Mouse (Mus musculus): ENCODE measurements around the gene Abhd17b. TPM values are rescaled to one million over a fixed set of nuclear protein-coding genes. Genes with fewer than 3 reads are reported as not detected.
"Not testable (repeated sequence)": the region's sequence is repeated elsewhere in the genome, so short reads cannot be mapped to it uniquely, and the experiment has no call there.

Gene Abhd17b
- polyA plus RNA-seq, 1 experiment from 2014 or later: 34.8 TPM

- no peaks in the 10 kb centered on the region for H3K9me3 ChIP-seq
- no peak overlapping the region for H3K27ac ChIP-seq
- H3K36me3 ChIP-seq: no peaks in the 10 kb centered on the region
- no peak overlapping the region for H3K4me2 ChIP-seq
- H3K27me3 ChIP-seq: no peaks in the 10 kb centered on the region
- ATAC-seq (ENCODE audit: insufficient number of reproducible peaks, insufficient read depth, low FRiP score, low TSS enrichment, low read depth): no peak
- H3K9ac ChIP-seq: no peak overlapping the region
- WGBS: 89% methylated on average over 3 of the region's 3 CpGs
- no peak overlapping the region for H3K4me3 ChIP-seq
- H3K4me1 ChIP-seq: peaks cover 13% of the 10 kb centered on the region
Observed at GRCm38 (mm10) chr19:21716456-21716855, 63.5 kb downstream of the Abhd17b start.

GRCm38 (mm10) chr19:21719206-21719605 is 66.2 kb downstream of the Abhd17b start:
- H3K4me3 ChIP-seq: no peak overlapping the region
- H3K4me1 ChIP-seq: peaks cover 10% of the 10 kb centered on the region
- no peaks in the 10 kb centered on the region for H3K9me3 ChIP-seq
- no peak overlapping the region for H3K9ac ChIP-seq
- ATAC-seq (ENCODE audit: insufficient number of reproducible peaks, insufficient read depth, low FRiP score, low TSS enrichment, low read depth): no peak
- no peaks in the 10 kb centered on the region for H3K36me3 ChIP-seq
- no peaks in the 10 kb centered on the region for H3K27me3 ChIP-seq
- H3K27ac ChIP-seq: no peak overlapping the region
- WGBS: 81% methylated on average over 3 of the region's 3 CpGs
- H3K4me2 ChIP-seq: no peak overlapping the region

DNA sequence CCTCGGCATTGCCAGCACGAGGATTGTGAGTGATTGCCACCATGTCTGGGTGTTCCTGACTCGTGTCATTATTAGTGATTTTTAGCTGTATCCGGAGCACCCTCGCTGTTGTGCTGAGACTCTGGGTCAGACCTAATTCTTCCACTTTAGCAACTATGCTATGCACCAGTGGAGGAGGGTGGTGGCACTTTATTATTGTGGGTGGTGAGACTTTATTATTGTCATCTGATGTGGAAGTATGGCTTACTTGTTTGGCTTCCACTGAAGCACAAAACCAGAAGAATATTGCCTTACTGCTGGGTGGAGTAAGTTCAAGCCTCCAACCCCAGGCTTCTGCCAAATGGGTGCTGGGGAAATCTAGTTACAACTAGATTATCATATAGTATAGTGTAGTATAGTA is 68.0 kb downstream of the Abhd17b start:
- Histone ChIP-seq H3K36me3 (no peaks in the 10 kb centered on the region), H3K27me3 (no peaks in the 10 kb centered on the region), H3K9ac (no peak overlapping the region), H3K4me3 (no peak overlapping the region), H3K4me2 (no peak overlapping the region), H3K9me3 (no peaks in the 10 kb centered on the region), H3K4me1 (no peaks in the 10 kb centered on the region; the same call in 1 of the 2 replicates), H3K27ac (no peak overlapping the region)
- WGBS: 86% methylated on average over 5 of the region's 5 CpGs
- ATAC-seq (ENCODE audit: insufficient number of reproducible peaks, insufficient read depth, low FRiP score, low TSS enrichment, low read depth): no peak

DNA sequence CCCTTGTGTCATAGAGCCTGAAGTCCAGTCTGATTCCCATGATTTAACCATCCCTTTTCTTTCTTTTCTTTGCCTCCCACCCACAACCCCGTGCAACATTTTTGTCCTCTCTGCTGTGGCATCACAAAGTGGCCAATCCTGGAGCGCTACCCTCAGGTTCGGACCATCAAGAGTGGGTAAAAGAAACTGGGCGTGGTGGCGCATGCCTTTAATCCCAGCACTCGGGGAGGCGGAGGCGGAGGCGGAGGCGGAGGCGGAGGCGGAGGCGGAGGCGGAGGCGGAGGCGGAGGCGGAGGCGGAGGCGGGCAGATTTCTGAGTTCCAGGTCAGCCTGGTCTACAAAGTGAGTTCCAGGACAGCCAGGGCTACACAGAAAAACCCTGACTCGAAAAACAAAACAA is 70.3 kb downstream of the Abhd17b start:
- not testable (repeated sequence) for H3K27me3 ChIP-seq; H3K4me2 ChIP-seq; ATAC-seq (ENCODE audit: insufficient number of reproducible peaks, insufficient read depth, low FRiP score, low TSS enrichment, low read depth); H3K4me1 ChIP-seq; H3K27ac ChIP-seq; H3K9ac ChIP-seq; H3K4me3 ChIP-seq; H3K36me3 ChIP-seq; H3K9me3 ChIP-seq
- WGBS: 97% methylated on average over 20 of the region's 20 CpGs

DNA sequence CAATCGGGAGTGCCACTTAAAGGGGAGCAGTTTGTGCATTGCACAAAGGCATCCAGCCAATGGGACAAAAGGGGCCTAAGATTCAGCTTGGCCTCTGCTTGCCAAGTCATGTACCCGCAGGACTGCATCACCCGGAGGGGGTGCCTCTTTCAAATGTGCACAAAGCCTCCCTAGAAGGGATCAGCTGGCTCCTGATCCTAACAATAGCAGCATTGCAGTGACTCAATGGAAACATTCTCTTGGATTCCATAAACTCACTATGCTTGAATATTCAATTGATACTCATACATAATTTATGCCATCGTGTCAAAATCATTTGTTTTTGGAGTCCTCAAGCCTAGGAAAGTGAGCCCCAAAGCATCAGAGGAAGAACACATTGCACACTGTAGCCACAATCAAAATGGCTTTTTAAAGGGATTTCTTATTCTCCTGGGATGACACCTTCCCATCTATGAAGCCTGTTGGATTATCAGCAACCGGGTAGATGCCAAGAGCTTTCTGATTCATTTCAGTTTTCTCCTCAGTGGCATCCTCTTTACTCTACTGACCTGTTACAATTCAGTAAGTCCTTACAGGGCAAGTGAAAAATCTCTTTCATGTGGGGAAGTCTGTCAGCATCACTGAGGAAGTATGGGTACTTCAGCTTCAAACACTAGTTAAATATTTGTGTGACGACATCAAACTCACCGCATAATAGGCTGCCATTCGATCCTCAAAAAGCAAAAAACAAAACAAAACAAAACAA is 71.1 kb downstream of the Abhd17b start:
- no peak overlapping the region for H3K4me3 ChIP-seq
- peaks cover 4% of the 10 kb centered on the region; the same call in 1 of the 2 replicates for H3K4me1 ChIP-seq
- H3K27me3 ChIP-seq: no peaks in the 10 kb centered on the region
- no peaks in the 10 kb centered on the region for H3K36me3 ChIP-seq
- H3K9me3 ChIP-seq: no peaks in the 10 kb centered on the region
- 74% methylated on average over 8 of the region's 8 CpGs for WGBS
- ATAC-seq (ENCODE audit: insufficient number of reproducible peaks, insufficient read depth, low FRiP score, low TSS enrichment, low read depth): no peak
- 0 out of 2 replicates have a peak overlapping the region, but pooled peaks have one; percentile 29 for H3K27ac ChIP-seq
- no peak overlapping the region for H3K9ac ChIP-seq
- no peak overlapping the region for H3K4me2 ChIP-seq

GRCm38 (mm10) chr19:21725168-21725567 is 72.2 kb downstream of the Abhd17b start:
- H3K4me1 ChIP-seq: peaks cover 4% of the 10 kb centered on the region; the same call in 1 of the 2 replicates
- ATAC-seq (ENCODE audit: insufficient number of reproducible peaks, insufficient read depth, low FRiP score, low TSS enrichment, low read depth): no peak
- 65% methylated on average over 1 of the region's 1 CpGs for WGBS
- peak overlapping the region; percentile 29; the same call in 1 of the 2 replicates for H3K27ac ChIP-seq
- no peak overlapping the region for H3K9ac ChIP-seq
- no peaks in the 10 kb centered on the region for H3K27me3 ChIP-seq
- no peak overlapping the region for H3K4me3 ChIP-seq
- no peaks in the 10 kb centered on the region for H3K36me3 ChIP-seq
- no peak overlapping the region for H3K4me2 ChIP-seq
- no peaks in the 10 kb centered on the region for H3K9me3 ChIP-seq

DNA sequence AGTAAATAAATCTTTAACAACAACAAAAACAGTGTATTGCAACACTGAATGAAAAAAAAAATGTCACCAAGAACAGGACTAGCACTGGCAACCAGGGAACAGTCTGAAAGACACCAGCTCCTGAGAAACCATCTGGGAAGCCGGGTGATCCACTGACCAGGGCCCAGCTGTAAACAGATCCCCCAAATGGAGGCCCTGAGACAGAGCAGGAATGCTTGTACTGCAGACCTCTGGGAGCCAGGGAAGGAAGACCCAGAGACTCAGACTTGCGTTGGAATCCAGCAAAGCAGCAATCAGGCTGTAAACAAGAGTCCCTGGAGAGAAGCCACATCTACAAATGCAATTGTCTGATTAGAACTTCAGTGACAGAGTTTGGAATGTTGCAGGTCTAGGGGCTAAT is 74.1 kb downstream of the Abhd17b start:
- no peaks in the 10 kb centered on the region for H3K27me3 ChIP-seq
- peaks cover 4% of the 10 kb centered on the region; the same call in 1 of the 2 replicates for H3K4me1 ChIP-seq
- H3K36me3 ChIP-seq: no peaks in the 10 kb centered on the region
- WGBS: 31% methylated on average over 2 of the region's 2 CpGs
- no peak for ATAC-seq (ENCODE audit: insufficient number of reproducible peaks, insufficient read depth, low FRiP score, low TSS enrichment, low read depth)
- no peak overlapping the region for H3K4me3 ChIP-seq
- no peaks in the 10 kb centered on the region for H3K9me3 ChIP-seq
- no peak overlapping the region for H3K27ac ChIP-seq
- no peak overlapping the region for H3K4me2 ChIP-seq
- no peak overlapping the region for H3K9ac ChIP-seq

DNA sequence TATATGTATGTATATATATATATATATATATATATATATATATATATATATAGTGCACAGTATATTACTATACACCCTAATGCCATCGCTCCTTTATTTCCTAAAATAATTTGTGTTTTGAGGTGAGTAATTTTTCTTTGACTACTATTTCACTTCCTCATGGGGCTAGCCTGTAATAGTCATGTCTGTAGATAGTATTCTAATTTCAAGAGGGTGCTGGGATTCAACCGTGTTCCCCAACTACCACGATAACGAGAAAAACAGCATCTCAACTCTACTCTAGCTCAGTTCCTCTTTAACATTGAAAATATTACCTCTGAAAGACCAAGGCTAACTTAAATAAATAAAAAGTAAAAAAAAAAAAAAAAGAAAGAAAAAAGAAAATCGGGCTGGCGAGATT is 75.4 kb downstream of the Abhd17b start:
- Histone ChIP-seq H3K9ac (no peak overlapping the region), H3K4me3 (no peak overlapping the region), H3K4me2 (no peak overlapping the region), H3K27ac (no peak overlapping the region), H3K9me3 (no peaks in the 10 kb centered on the region), H3K36me3 (no peaks in the 10 kb centered on the region), H3K4me1 (peaks cover 4% of the 10 kb centered on the region; the same call in 1 of the 2 replicates), H3K27me3 (no peaks in the 10 kb centered on the region)
- 85% methylated on average over 6 of the region's 6 CpGs for WGBS
- no peak for ATAC-seq (ENCODE audit: insufficient number of reproducible peaks, insufficient read depth, low FRiP score, low TSS enrichment, low read depth)

- Histone ChIP-seq H3K9me3 (no peaks in the 10 kb centered on the region), H3K4me3 (no peak overlapping the region), H3K9ac (no peak overlapping the region), H3K4me1 (peaks cover 4% of the 10 kb centered on the region; the same call in 1 of the 2 replicates), H3K4me2 (no peak overlapping the region), H3K27me3 (no peaks in the 10 kb centered on the region), H3K36me3 (no peaks in the 10 kb centered on the region), H3K27ac (no peak overlapping the region)
- WGBS: 61% methylated on average over 5 of the region's 5 CpGs
- ATAC-seq (ENCODE audit: insufficient number of reproducible peaks, insufficient read depth, low FRiP score, low TSS enrichment, low read depth): no peak
Observed at GRCm38 (mm10) chr19:21731887-21732286, 78.9 kb downstream of the Abhd17b start.

DNA sequence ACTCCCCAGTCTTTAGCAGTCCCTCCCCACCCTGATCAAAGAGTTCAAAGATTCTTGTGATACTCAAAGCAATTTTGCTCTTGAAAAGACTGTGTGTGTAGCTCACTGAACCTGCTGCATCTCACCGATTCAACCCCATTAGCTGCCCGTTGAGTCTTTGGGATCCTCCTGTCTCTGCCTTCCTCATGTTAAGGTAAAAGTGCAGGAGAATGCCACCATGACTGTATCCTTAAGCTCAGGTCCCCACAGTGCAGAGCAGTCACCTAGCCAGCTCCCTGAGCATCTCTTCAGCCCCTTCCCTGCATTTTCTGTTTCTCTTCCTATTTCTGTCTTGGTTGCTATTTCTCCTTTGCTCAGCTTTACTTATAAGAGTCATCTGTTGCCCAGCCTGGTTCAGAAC is 80.2 kb downstream of the Abhd17b start:
- peaks cover 9% of the 10 kb centered on the region; the same call in 1 of the 2 replicates for H3K4me1 ChIP-seq
- no peaks in the 10 kb centered on the region for H3K27me3 ChIP-seq
- no peak overlapping the region for H3K9ac ChIP-seq
- no peak for ATAC-seq (ENCODE audit: insufficient number of reproducible peaks, insufficient read depth, low FRiP score, low TSS enrichment, low read depth)
- no peak overlapping the region for H3K27ac ChIP-seq
- H3K9me3 ChIP-seq: no peaks in the 10 kb centered on the region
- no peak overlapping the region for H3K4me3 ChIP-seq
- 83% methylated on average over 2 of the region's 2 CpGs for WGBS
- no peaks in the 10 kb centered on the region for H3K36me3 ChIP-seq
- H3K4me2 ChIP-seq: no peak overlapping the region

DNA sequence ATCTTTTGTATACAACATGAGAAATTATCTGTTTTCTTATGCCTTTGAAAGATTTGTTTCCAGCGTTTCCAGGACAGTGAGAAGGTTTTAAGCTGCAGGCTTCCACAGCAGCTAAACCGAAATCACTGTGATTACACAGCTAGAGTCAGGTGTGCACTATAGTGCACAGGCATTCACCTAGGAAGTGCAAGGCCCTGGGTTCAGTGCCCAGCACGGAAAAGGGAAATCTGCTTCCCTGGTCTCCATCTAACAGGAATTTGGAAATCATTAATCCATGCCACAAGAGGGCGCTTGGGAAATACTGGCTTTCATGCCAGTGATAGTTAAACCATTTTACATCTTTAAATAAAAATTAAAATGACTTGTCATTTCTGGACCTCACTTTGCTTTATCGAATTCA is 81.1 kb downstream of the Abhd17b start:
- ATAC-seq (ENCODE audit: insufficient number of reproducible peaks, insufficient read depth, low FRiP score, low TSS enrichment, low read depth): no peak
- no peaks in the 10 kb centered on the region for H3K27me3 ChIP-seq
- H3K4me2 ChIP-seq: no peak overlapping the region
- H3K9ac ChIP-seq: no peak overlapping the region
- no peaks in the 10 kb centered on the region for H3K9me3 ChIP-seq
- H3K27ac ChIP-seq: no peak overlapping the region
- no peak overlapping the region for H3K4me3 ChIP-seq
- no peaks in the 10 kb centered on the region for H3K36me3 ChIP-seq
- WGBS: 37% methylated on average over 5 of the region's 5 CpGs
- H3K4me1 ChIP-seq: peaks cover 18% of the 10 kb centered on the region
